Mouse (Mus musculus) frontal cortex, postnatal 25 days (tissue): ENCODE results near the gene Galt.

Source experiments
- DNase-seq, 2 experiments: peaks; one replicate each; pipeline ENCODE4 v3.0.0; 2022; ENCODE audit warnings: low spot score in 2 of 2

The Galt gene

DNA sequence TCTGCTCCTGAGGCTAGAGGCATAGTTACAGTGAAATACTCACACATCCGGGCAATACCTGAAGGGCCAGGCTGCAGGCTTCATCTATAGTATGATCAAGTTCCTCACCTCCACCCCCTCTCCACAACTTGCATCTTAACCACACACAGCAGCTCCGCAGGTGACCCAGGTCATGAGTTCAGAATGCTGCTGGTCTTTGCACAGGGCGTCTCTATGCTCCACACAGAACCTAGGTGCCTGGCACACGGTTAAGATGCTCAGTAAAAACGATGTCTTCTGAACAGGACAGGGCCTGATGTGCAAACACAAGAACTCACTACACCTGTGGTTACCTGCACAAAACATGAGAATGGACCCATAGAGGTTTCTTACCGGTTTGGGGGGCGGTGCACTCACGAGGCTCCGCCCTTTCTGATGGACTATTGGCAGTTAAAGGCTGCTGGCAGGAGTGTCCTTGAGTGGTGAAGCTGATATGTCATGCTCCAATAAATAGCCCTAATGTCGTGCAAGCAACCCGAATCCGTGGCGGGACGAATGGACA lies at the start of gene Galt:
TSS of gene Galt (plus strand) at position 432 of the 541 bp plus-strand sequence.
- DNase-seq: no peak

GRCm38 (mm10) chr4:41705922-41706754 lies 48.9 kb upstream of the Galt start:
- DNase-seq: no peak

- DNase-seq: peak in 1 of 2 experiments; percentile 69
Observed at GRCm38 (mm10) chr4:41707011-41707535, 48.0 kb upstream of the Galt start.

DNA sequence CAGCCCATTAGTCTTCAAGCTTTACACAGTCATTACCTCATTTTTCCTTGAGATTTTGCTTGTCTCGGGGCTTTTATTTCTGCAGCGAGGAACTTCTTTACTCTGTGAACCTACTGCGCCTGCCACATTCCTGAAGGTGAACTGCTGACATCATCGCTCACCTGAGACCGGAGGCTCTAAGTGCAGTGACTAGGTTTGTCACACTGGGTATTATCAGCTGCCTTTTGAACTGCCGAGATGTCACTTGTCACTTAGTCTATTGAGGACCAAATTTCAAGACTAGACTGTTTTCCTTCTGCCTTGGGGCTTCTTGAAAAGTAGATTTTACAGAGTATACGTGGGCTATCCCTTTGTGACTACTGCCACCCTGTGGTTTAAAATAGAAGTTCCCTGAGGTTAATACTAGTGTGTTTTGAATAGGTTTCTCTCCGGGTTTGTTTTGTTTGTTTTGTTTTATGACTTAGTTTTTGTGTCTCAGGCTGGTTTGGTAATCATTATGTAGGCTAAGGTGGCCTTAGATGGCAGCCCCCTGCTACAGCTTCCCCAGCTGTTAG lies 46.8 kb upstream of the Galt start:
- no peak for DNase-seq

- no peak for DNase-seq
Observed at GRCm38 (mm10) chr4:41710229-41710628, 44.8 kb upstream of the Galt start.

- no peak for DNase-seq
Observed at GRCm38 (mm10) chr4:41711705-41712375, 43.2 kb upstream of the Galt start.

DNA sequence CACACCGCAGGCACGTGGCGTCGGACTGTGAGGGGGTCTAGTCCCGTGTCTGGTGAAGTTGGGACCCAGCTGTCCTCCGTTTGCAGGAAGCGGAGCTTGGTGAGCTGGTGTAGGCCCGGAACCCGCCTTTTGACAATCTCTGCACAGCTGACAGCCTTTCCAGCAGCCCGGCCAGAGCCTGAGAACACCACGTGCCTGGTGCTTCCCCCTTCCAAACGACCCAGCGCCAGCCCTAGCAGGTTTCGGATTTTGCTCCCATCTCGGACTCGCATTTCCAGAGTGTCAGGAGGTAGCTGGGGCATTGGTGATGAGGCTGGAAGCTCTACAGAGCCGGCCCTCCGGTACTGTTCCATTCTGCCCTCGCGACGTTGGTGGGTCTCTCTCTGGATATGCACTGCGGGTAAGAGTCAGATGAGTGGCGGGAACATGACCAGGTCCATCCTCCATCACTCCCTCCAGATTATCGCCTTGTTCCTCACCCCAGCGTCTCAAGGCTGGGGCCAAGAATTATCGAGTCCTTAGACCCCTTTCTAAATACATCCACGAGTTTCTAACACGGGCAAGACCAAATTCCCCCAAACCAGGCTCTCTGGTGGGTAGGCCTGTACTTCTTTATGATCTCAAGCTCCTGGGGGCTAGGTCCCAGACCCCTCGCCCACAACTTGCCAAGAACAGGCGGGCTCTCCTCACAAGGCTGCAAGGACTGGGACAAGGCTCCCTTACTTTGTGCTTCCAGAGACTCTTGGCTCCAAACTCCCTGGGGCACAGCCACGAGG lies 42.4 kb upstream of the Galt start:
- DNase-seq: no peak

DNA sequence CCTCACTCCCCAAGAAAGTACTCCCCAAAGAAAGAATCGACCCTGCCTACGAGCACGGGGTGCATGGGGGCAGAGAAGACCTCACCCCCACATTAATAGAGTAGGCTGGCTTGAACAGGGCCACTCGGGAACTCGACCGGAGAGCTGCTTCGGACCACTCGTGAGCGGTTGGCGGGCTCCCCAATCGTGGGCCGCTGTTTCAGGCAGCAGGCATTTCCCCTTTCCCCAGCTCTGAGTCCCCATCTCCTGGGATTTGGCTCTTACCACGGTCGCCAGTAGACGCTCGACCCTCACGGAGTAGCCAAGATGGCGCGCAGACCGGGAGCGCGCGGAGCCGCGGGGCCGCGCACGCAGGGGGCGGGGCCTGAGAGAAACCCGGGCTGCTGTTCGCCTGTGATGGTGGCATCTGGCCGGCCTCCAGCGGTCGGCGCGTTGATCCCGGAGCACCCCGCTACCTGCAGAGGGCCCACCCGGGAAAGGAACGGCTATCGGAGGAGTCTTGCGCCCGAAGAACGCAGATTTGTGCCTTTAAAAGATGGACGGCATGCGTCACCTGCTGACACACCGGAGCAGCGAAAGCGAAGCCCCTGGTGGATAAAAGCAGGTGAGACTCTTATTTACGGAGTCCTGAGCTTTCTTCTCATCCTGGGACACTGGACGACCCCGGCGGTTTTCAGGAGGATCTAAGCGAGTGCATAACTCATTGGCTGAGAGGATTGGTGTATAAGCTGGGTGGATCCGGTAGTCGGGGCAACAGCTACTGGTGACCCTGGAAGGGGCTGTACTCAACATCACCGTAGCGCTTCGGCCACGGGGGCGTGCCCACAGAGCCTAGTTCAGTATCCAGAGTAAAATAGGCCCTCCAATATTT lies 41.6 kb upstream of the Galt start, which contains the start of gene Rpp25l:
TSS of gene Rpp25l (minus strand) at position 338 of the 871 bp plus-strand sequence.
- DNase-seq: peak; percentile 58 to 82

GRCm38 (mm10) chr4:41714276-41714675 lies 40.8 kb upstream of the Galt start:
- DNase-seq: no peak

- DNase-seq: no peak
Observed at GRCm38 (mm10) chr4:41715082-41715481, 39.9 kb upstream of the Galt start.

DNA sequence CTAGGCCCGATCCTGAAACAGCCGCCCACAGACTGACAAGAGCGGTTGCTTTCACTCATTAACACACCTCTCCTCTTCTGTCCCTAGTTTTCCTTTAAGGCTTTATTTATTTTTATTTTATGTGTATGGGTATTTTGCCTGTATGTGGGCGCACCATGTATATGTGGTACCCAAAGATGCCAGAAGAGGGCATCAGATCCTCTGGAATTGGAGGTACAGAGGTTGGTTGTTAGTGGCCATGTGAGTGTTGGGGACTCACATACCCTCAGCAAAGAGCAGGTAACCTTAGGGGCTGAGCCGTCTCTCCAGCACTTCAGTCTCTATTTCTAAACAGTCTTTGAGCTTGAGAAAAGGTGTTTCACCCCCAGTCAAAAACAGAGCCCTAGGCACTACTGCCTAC lies 39.4 kb upstream of the Galt start:
- no peak for DNase-seq

DNA sequence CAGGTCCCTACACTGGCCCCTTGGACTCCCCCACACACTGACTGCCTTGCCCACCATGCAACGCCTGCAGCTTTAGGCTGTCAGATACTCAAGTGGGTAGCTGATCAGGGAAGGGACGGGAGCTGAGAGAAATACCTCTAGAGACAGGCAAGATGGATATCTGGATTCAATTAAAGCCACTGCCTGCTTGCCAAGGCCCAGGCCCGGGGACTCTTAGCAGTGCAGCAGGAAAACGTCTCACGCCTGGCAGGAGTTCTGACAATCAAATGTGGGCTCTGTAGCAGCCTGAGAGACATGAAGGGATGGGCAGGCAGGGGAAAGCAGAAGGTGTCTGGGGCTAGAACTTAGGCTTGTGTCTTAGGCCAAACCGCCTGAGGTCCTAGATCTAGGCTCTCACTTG lies 38.2 kb upstream of the Galt start:
- DNase-seq: no peak

DNA sequence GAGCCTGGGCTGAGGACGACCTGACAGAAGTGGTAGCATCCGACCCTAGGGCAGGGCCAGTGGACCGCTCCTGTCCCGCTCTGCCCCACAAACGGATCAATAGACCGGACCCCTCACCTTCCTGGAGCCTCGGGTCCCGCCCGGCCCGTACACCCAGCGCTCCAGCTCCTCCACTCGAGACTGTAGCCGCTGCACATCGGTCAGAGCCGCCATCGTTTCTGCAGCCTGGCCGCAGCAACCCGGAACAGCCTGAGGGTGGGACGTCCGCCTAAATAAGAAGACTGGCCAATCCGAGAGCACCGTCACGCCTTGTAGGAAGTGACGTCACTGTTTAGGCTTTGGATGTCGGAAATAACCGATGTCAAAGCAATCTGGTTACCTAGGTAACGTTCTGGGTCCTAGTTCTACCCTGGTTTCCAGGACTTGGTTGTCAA lies 32.1 kb upstream of the Galt start, which contains the start of gene Dctn3:
TSS of gene Dctn3 (minus strand) at position 253 of the 434 bp plus-strand sequence.
- peak; percentile 70 to 84 for DNase-seq

DNA sequence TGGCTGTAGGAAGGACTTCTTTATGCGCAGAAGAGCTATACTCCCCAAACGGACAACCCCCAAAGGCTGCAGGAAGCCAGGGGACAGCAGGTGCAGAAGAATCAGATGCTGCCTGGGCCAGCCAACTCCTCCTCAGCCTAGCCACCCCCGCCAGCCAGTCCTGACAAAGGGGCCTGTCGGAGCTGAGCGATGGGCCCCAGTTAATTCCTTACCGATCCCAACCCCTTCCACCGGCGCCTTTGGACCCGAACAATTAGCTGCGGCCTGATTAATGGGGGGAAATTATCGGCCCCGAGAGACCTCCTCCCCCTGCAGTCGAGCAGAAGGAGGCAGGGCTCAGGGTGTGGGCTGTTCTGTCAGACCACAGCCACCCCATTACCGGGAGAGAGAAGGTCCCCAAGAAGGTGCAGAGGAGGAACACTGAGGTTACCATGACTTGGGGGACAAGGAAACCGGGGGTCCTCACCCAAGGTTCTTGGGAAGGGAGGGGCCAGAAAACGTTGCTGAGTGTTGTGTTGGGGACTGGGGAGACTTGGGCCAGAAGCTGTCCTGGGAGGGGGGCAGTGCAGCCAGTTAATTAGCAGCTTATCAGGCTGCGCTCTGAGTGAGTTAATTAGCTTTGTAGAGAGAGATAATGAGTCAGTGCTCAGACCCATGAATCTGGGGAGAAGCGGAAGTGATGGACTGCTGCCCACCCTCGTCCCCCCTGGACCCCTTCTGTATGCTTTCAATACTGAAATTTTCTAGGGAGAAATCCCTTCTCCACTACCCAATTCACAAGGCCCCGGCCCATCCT lies 28.0 kb upstream of the Galt start:
- no peak for DNase-seq

- no peak for DNase-seq
Observed at GRCm38 (mm10) chr4:41731052-41731765, 23.8 kb upstream of the Galt start, which contains the start of gene Arid3c. TSS of gene Arid3c (minus strand) at chr4:41731142.

DNA sequence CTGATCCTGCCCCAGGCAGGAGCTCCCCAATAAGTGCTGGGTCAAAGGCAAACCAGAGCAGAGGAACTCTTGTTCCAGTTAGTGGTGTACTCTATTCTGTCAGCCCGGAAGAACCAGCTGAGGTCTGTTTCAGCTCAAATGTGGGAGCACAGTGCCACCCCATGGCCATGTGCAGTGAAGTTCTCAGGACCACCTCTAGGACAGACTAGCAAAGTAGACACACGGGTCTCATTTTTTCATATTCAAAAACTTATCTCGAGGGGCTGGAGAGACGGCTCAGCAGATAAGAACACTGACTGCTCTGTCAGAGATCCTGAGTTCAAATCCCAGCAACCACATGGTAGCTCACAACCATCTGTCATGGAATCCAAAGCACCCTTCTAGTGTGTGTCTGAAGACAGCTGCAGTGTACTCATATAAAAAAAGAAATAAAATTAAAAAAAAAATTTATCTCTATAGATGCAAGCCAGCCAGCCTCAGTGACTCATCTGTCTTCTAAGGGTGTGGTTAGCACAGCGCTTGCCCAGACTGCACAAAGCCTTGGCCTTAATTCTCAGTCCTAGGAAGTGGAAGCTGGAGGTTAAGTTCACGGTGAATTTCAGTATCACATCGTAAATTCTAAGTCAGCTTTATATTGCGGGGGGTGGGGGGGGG lies 17.3 kb upstream of the Galt start:
- DNase-seq: peak; percentile 65 to 74

DNA sequence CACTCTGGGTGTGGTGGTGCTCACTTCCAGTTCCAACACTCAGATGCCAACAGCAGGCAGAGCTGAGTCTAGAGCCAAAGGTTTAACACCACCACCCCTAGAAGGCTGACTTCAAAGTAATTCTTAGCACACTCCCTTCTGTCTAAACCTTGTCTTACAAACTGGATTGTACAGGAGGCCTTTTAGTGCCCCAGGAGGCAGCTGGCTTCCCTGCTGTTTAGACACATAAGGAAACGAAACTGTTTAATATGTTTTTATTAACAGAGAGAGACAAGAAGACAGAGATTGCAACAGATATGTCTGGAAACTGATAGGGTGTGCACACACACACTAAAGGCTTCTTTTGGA lies 16.8 kb upstream of the Galt start:
- DNase-seq: no peak

DNA sequence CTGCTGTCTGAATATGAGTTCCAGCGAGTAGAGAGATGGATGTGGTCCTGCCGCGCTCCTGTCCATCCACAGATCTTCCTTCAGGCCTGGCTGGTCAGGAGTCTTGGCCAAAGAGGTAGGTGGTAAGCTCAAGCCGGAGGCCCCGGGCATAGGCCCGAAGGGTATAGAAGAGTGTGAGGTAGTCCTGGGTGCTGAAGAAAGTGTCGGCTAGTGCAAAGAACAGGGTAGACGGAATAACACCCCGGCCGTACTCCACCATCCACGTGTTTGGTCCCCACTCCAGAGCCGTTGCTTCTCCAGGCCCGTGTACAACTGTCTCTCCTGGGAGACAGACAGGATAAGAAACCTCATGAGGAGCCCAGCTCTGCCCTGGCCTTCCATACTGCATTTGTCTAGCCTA lies 15.8 kb upstream of the Galt start:
- no peak for DNase-seq
